Mouse (Mus musculus): ENCODE results near the gene Capn3. TPM values are rescaled to one million over a fixed set of nuclear protein-coding genes. Genes with fewer than 3 reads are reported as not detected.

The Capn3 gene
- polyA plus RNA-seq, 2 experiments: 4.2 to 6.4 TPM

DNA sequence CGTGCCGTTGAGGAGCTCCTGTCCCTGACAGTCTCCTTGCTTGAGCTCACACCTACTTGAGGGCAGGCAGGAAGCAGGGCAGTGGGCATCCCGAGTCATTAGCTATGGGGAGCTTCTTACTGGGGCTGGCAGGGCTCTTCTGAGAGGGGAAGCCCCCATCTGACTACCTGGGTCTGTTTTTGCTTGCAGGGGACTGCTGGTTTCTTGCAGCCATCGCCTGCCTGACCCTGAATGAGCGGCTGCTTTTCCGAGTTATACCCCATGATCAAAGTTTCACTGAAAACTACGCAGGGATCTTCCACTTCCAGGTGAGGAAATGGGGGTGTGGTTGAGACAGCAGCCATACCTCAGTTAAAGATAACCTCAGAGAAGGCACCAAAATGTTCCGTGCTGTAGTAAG, 26.1 kb downstream of the Capn3 start:
- no peak for DNase-seq (ENCODE audit: low spot score)
- no peak overlapping the region for H3K9ac ChIP-seq (ENCODE audit: low read depth, low read length, severe bottlenecking)
- H3K36me3 ChIP-seq (ENCODE audit: control insufficient read depth, insufficient read depth, low read length): no peaks in the 10 kb centered on the region
- H3K27me3 ChIP-seq (ENCODE audit: control insufficient read depth, insufficient read depth, low read length): no peaks in the 10 kb centered on the region
- H3K4me1 ChIP-seq (ENCODE audit: control insufficient read depth, insufficient read depth, low read length): no peaks in the 10 kb centered on the region; the same call in 1 of the 2 replicates
- H3K4me3 ChIP-seq (replicated peaks; ENCODE audit: low read length): no peak overlapping the region
- H3K9me3 ChIP-seq (ENCODE audit: control insufficient read depth, low read length): no peaks in the 10 kb centered on the region
- H3K4me2 ChIP-seq (replicated peaks; ENCODE audit: low read depth, low read length, severe bottlenecking): no peak overlapping the region
- ATAC-seq (ENCODE audit: low FRiP score, low read depth): no peak
- no peak overlapping the region for H3K27ac ChIP-seq (replicated peaks; ENCODE audit: low read depth, low read length)
- 55% methylated on average over 8 of the region's 8 CpGs for WGBS
- TF ChIP-seq POLR2A (IDR thresholded peaks at IDR 0.05; ENCODE audit: borderline replicate concordance, extremely low read depth, insufficient read depth, insufficient read length): no peak

- Histone ChIP-seq H3K9ac (ENCODE audit: low read depth, low read length, severe bottlenecking) (no peak overlapping the region), H3K4me1 (ENCODE audit: control insufficient read depth, insufficient read depth, low read length) (no peaks in the 10 kb centered on the region; the same call in 1 of the 2 replicates), H3K4me2 (replicated peaks; ENCODE audit: low read depth, low read length, severe bottlenecking) (no peak overlapping the region), H3K36me3 (ENCODE audit: control insufficient read depth, insufficient read depth, low read length) (no peaks in the 10 kb centered on the region), H3K27me3 (ENCODE audit: control insufficient read depth, insufficient read depth, low read length) (no peaks in the 10 kb centered on the region), H3K27ac (replicated peaks; ENCODE audit: low read depth, low read length) (no peak overlapping the region), H3K4me3 (replicated peaks; ENCODE audit: low read length) (no peak overlapping the region), H3K9me3 (ENCODE audit: control insufficient read depth, low read length) (no peaks in the 10 kb centered on the region)
- 46% methylated on average over 8 of the region's 8 CpGs for WGBS
- DNase-seq (ENCODE audit: low spot score) (no peak), ATAC-seq (ENCODE audit: low FRiP score, low read depth) (no peak)
- TF ChIP-seq POLR2A (IDR thresholded peaks at IDR 0.05; ENCODE audit: borderline replicate concordance, extremely low read depth, insufficient read depth, insufficient read length): no peak
Observed at GRCm38 (mm10) chr2:120482506-120483389, 26.9 kb downstream of the Capn3 start.

- no peak overlapping the region for H3K4me2 ChIP-seq (replicated peaks; ENCODE audit: low read depth, low read length, severe bottlenecking)
- H3K36me3 ChIP-seq (ENCODE audit: control insufficient read depth, insufficient read depth, low read length): no peaks in the 10 kb centered on the region
- ATAC-seq (ENCODE audit: low FRiP score, low read depth) (no peak), DNase-seq (ENCODE audit: low spot score) (no peak)
- no peaks in the 10 kb centered on the region for H3K9me3 ChIP-seq (ENCODE audit: control insufficient read depth, low read length)
- H3K27ac ChIP-seq (replicated peaks; ENCODE audit: low read depth, low read length): no peak overlapping the region
- no peak overlapping the region for H3K4me3 ChIP-seq (replicated peaks; ENCODE audit: low read length)
- H3K27me3 ChIP-seq (ENCODE audit: control insufficient read depth, insufficient read depth, low read length): no peaks in the 10 kb centered on the region
- H3K4me1 ChIP-seq (ENCODE audit: control insufficient read depth, insufficient read depth, low read length): no peaks in the 10 kb centered on the region; the same call in 1 of the 2 replicates
- TF ChIP-seq POLR2A (IDR thresholded peaks at IDR 0.05; ENCODE audit: borderline replicate concordance, extremely low read depth, insufficient read depth, insufficient read length): no peak
- no peak overlapping the region for H3K9ac ChIP-seq (ENCODE audit: low read depth, low read length, severe bottlenecking)
- WGBS: 93% methylated on average over 3 of the region's 3 CpGs
Observed at GRCm38 (mm10) chr2:120484241-120484640, 28.4 kb downstream of the Capn3 start.

GRCm38 (mm10) chr2:120493254-120493653, 37.4 kb downstream of the Capn3 start:
- TF ChIP-seq POLR2A (IDR thresholded peaks at IDR 0.05; ENCODE audit: borderline replicate concordance, extremely low read depth, insufficient read depth, insufficient read length): no peak
- H3K4me2 ChIP-seq (replicated peaks; ENCODE audit: low read depth, low read length, severe bottlenecking): no peak overlapping the region
- no peak for DNase-seq (ENCODE audit: low spot score)

GRCm38 (mm10) chr2:120496511-120496910, 40.7 kb downstream of the Capn3 start:
- 58% methylated on average over 3 of the region's 3 CpGs for WGBS
- ATAC-seq (ENCODE audit: low FRiP score, low read depth): no peak

More at GRCm38 (mm10) chr2:120493254-120493653, 37.4 kb downstream of the Capn3 start:
- WGBS: 62% methylated on average over 4 of the region's 4 CpGs
- H3K36me3 ChIP-seq (ENCODE audit: control insufficient read depth, insufficient read depth, low read length): no peaks in the 10 kb centered on the region
- H3K9me3 ChIP-seq (ENCODE audit: control insufficient read depth, low read length): no peaks in the 10 kb centered on the region
- no peaks in the 10 kb centered on the region for H3K4me1 ChIP-seq (ENCODE audit: control insufficient read depth, insufficient read depth, low read length)
- H3K27ac ChIP-seq (replicated peaks; ENCODE audit: low read depth, low read length): no peak overlapping the region
- ATAC-seq (ENCODE audit: low FRiP score, low read depth): peak; percentile 44; the same call in 1 of the 2 replicates
- no peak overlapping the region for H3K9ac ChIP-seq (ENCODE audit: low read depth, low read length, severe bottlenecking)
- no peaks in the 10 kb centered on the region for H3K27me3 ChIP-seq (ENCODE audit: control insufficient read depth, insufficient read depth, low read length)
- H3K4me3 ChIP-seq (replicated peaks; ENCODE audit: low read length): no peak overlapping the region

More at GRCm38 (mm10) chr2:120496511-120496910, 40.7 kb downstream of the Capn3 start:
- TF ChIP-seq POLR2A (IDR thresholded peaks at IDR 0.05; ENCODE audit: borderline replicate concordance, extremely low read depth, insufficient read depth, insufficient read length): no peak
- Histone ChIP-seq H3K4me1 (ENCODE audit: control insufficient read depth, insufficient read depth, low read length) (no peaks in the 10 kb centered on the region), H3K4me2 (replicated peaks; ENCODE audit: low read depth, low read length, severe bottlenecking) (no peak overlapping the region), H3K27me3 (ENCODE audit: control insufficient read depth, insufficient read depth, low read length) (no peaks in the 10 kb centered on the region), H3K9me3 (ENCODE audit: control insufficient read depth, low read length) (no peaks in the 10 kb centered on the region), H3K27ac (replicated peaks; ENCODE audit: low read depth, low read length) (no peak overlapping the region), H3K36me3 (ENCODE audit: control insufficient read depth, insufficient read depth, low read length) (no peaks in the 10 kb centered on the region), H3K9ac (ENCODE audit: low read depth, low read length, severe bottlenecking) (no peak overlapping the region), H3K4me3 (replicated peaks; ENCODE audit: low read length) (no peak overlapping the region)
- DNase-seq (ENCODE audit: low spot score): no peak

Measured in limb, embryonic 14.5 days (tissue).